Mouse (Mus musculus): ENCODE measurements around the gene Copa. TPM values are rescaled to one million over a fixed set of nuclear protein-coding genes. Genes with fewer than 3 reads are reported as not detected.

The Copa gene
- total RNA-seq, 2 experiments from 2014 or later: 146 to 147 TPM

DNA sequence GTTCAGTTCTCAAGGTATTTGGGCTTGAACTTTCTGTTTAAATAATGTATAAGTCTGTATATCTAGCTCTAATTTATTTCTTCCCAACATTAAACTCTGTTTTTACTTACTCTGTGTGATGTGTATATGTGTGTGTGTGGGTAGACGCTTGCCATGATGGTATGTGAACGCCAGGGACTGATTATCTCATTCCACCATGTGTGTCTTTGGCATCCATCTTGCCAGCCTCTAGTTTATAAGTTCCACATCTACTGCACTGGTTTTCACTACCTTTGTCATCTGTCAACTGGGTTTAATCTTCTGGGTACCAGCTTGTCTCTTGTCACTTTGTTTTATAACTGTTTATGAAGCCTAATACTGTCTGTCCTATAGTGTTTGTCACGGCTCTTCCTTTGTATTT lies 73.2 kb downstream of the Copa start:
- no peak overlapping the region for H3K27ac ChIP-seq
- TF ChIP-seq CTCF (conservative IDR thresholded peaks at IDR 0.05): no peak
- no peak overlapping the region for H3K4me3 ChIP-seq
- DNase-seq (ENCODE audit: low spot score in 2 of 2): no peak

DNA sequence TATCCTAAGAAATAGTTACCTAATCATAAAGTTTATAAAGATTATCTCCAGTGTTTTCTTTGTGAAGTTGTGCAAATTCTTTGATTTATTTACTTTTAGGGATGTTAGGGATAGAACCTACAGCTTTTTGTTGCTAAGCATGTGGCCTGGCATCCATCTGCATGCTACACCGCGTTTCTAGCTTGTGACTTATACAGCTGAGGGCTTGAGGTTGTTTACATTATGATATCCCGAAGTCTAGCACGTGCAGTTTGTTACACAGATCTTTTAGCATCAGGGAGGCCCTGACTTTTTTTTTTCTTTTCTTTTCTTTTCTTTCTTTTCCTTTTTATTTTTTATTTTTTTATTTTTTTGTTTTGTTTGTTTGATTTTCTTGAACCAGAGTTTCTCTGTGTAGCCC lies 77.6 kb downstream of the Copa start:
- Histone ChIP-seq H3K4me3 (no peak overlapping the region), H3K27ac (no peak overlapping the region)
- DNase-seq (ENCODE audit: low spot score in 2 of 2): no peak
- no peak for TF ChIP-seq CTCF (conservative IDR thresholded peaks at IDR 0.05)

DNA sequence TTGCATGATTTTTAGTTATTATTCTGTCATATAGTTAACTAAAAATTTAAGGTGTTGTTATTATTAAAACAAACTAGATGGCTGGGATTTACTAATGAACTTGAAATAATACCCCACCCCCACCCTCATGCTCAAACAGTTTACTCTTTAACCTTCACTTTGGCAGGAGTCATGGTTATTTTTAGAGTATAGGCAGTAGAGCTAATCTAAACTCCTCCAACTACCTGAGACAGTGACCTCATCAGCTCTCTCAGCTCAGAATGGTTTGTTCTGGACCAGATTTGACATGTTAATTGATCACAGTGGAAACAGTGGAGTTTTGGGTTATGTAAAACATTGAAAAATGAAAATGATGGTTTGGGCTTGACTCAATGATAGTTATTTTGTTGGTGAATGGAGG lies 78.2 kb downstream of the Copa start:
- Histone ChIP-seq H3K4me3 (no peak overlapping the region), H3K27ac (peak overlapping the region; percentile 5)
- no peak for TF ChIP-seq CTCF (conservative IDR thresholded peaks at IDR 0.05)
- no peak for DNase-seq (ENCODE audit: low spot score in 2 of 2)

- peak in 1 of 2 experiments; percentile 53 for DNase-seq (ENCODE audit: low spot score in 2 of 2)
- TF ChIP-seq CTCF (conservative IDR thresholded peaks at IDR 0.05): peak; percentile 86
- Histone ChIP-seq H3K27ac (no peak overlapping the region), H3K4me3 (no peak overlapping the region)
Observed at GRCm38 (mm10) chr1:172162009-172162408, 79.7 kb downstream of the Copa start.

- DNase-seq (ENCODE audit: low spot score in 2 of 2): no peak
- H3K4me3 ChIP-seq: no peak overlapping the region
- H3K27ac ChIP-seq: no peak overlapping the region; the same call in 1 of the 2 replicates
- no peak for TF ChIP-seq CTCF (conservative IDR thresholded peaks at IDR 0.05)
Observed at GRCm38 (mm10) chr1:172162959-172163358, 80.6 kb downstream of the Copa start.

DNA sequence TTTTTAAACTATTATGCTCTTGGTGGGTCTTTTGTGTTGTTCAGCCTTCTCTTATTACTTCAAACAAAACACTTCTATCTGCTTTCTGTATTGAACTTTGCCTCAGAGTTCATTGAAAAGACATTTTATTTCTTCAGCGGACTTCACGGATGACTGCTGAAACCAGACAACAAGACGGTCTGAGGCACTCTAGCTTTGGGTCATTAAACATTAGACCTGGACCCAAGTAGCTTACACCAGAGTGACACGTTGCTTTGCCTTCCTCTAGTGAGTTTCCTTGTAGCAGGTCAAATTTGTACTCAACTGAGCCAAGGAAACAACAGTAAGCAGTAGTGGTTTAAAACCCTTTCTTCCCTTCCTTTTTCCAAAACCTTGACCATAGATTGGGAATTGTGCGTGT lies 85.6 kb downstream of the Copa start:
- no peak overlapping the region for H3K27ac ChIP-seq
- TF ChIP-seq CTCF (conservative IDR thresholded peaks at IDR 0.05): no peak
- no peak for DNase-seq (ENCODE audit: low spot score in 2 of 2)

DNA sequence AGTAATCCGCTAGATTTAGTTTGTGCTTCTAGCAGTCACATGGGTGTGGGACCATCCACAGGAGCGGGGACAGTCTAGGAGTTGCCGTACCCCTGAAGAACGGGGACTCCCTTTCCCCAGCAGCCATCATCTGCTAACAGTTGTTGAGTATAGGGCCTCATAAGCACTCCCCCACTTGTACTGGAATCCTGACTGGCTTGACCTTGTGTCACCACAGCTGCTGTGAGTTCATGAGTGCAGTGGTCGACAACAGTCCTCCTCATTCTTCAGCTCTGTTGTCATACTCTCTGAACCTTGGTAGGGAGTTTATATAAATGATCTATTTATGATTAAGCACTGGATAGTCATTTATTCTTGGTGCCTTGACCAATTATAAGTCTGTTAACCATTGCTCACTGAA lies 87.5 kb downstream of the Copa start:
- no peak for TF ChIP-seq CTCF (conservative IDR thresholded peaks at IDR 0.05)
- DNase-seq (ENCODE audit: low spot score in 2 of 2): no peak
- Histone ChIP-seq H3K4me3 (no peak overlapping the region), H3K27ac (no peak overlapping the region)

More for the DNA sequence above, 85.6 kb downstream of the Copa start:
- H3K4me3 ChIP-seq: no peak overlapping the region

Other genes starting within 250 kb of the Copa start
- 1 to 10 TPM; 1.9 to 2.1 TPM for gene Cd84, start 242.8 kb upstream of the Copa start, total RNA-seq (2021)
- gene Gm10521, start 186.9 kb upstream of the Copa start, total RNA-seq (2021): under 1 TPM; 0.12 to 0.18 TPM
- gene Slamf6, start 165.0 kb upstream of the Copa start, total RNA-seq (2021): not detected
- 10 to 100 TPM; 15.0 to 18.2 TPM for gene Vangl2, start 54.1 kb upstream of the Copa start, total RNA-seq (2021)
- gene Nhlh1, start 25.0 kb upstream of the Copa start, total RNA-seq (2021): 1 to 10 TPM in 1 of 2 experiments, under 1 TPM in 1; 0.79 to 1.2 TPM
- 10 to 100 TPM; 58.1 to 63.3 TPM for gene Ncstn, start 266 bp downstream of the Copa start, total RNA-seq (2021)
- gene Pex19, start 44.2 kb downstream of the Copa start, total RNA-seq (2021): 10 to 100 TPM; 84.9 to 88.3 TPM
- 100 to 1,000 TPM; 114 to 116 TPM for gene Dcaf8, start 65.6 kb downstream of the Copa start, total RNA-seq (2021)
- 100 to 1,000 TPM; 421 to 428 TPM for gene Pea15a, start 124.3 kb downstream of the Copa start, total RNA-seq (2021)
- gene Casq1, start 137.3 kb downstream of the Copa start, total RNA-seq (2021): under 1 TPM; 0.37 to 0.51 TPM
- gene Atp1a4, start 175.9 kb downstream of the Copa start, total RNA-seq (2021): not detected
- gene Igsf8, start 179.1 kb downstream of the Copa start, total RNA-seq (2021): 100 to 1,000 TPM; 255 to 257 TPM
- gene Atp1a2, start 215.5 kb downstream of the Copa start, total RNA-seq (2021): 100 to 1,000 TPM; 585 to 600 TPM
- gene Kcnj9, start 246.8 kb downstream of the Copa start, total RNA-seq (2021): 10 to 100 TPM; 67.2 to 69.2 TPM